Mouse (Mus musculus): ENCODE measurements around the gene Mrpl23. TPM values are rescaled to one million over a fixed set of nuclear protein-coding genes. Genes with fewer than 3 reads are reported as not detected.

Mrpl23 gene
- polyA plus RNA-seq, 1 experiment from 2014 or later = 19.7 TPM

- ATAC-seq (ENCODE audit: insufficient number of reproducible peaks, low FRiP score, low TSS enrichment, low read depth) = no peak
- whole genome bisulfite sequencing = 63% methylated on average over 14 of the region's 14 CpGs
- H3K27me3 ChIP-seq (ENCODE audit: control insufficient read depth, insufficient read depth, low read length) = no peaks in the 10 kb centered on the region
- no peaks in the 10 kb centered on the region for H3K9me3 ChIP-seq (ENCODE audit: control insufficient read depth, low read length)
- H3K4me3 ChIP-seq (ENCODE audit: low read depth, low read length) = no peak overlapping the region
- no peaks in the 10 kb centered on the region for H3K36me3 ChIP-seq (ENCODE audit: control insufficient read depth, insufficient read depth, low read length)
- no peak overlapping the region for H3K4me2 ChIP-seq (ENCODE audit: low read depth, severe bottlenecking)
- no peak overlapping the region for H3K9ac ChIP-seq (ENCODE audit: low read length)
- DNase-seq (ENCODE audit: low spot score) = no peak
- H3K4me1 ChIP-seq (ENCODE audit: control insufficient read depth, insufficient read depth, low read length) = peaks cover 85% of the 10 kb centered on the region
- H3K27ac ChIP-seq (replicated peaks; ENCODE audit: low read depth, low read length) = no peak overlapping the region; the same call in 1 of the 2 replicates
These were observed 18.5 kb downstream of the Mrpl23 start for GRCm38 (mm10) chr7:142550935-142551373.

- Histone ChIP-seq H3K9ac (ENCODE audit: low read length) (no peak overlapping the region), H3K27ac (replicated peaks; ENCODE audit: low read depth, low read length) (peak overlapping the region; percentile 99), H3K27me3 (ENCODE audit: control insufficient read depth, insufficient read depth, low read length) (no peaks in the 10 kb centered on the region), H3K4me2 (ENCODE audit: low read depth, severe bottlenecking) (no peak overlapping the region), H3K4me3 (ENCODE audit: low read depth, low read length) (no peak overlapping the region), H3K4me1 (ENCODE audit: control insufficient read depth, insufficient read depth, low read length) (peaks cover 81% of the 10 kb centered on the region), H3K9me3 (ENCODE audit: control insufficient read depth, low read length) (no peaks in the 10 kb centered on the region), H3K36me3 (ENCODE audit: control insufficient read depth, insufficient read depth, low read length) (no peaks in the 10 kb centered on the region)
- no peak for DNase-seq (ENCODE audit: low spot score)
- no peak for ATAC-seq (ENCODE audit: insufficient number of reproducible peaks, low FRiP score, low TSS enrichment, low read depth)
- WGBS = 93% methylated on average over 5 of the region's 5 CpGs
These were observed 19.2 kb downstream of the Mrpl23 start for GRCm38 (mm10) chr7:142551691-142552090.

GRCm38 (mm10) chr7:142552591-142553416 is 20.3 kb downstream of the Mrpl23 start:
- DNase-seq (ENCODE audit: low spot score) (peak; percentile 86), ATAC-seq (ENCODE audit: insufficient number of reproducible peaks, low FRiP score, low TSS enrichment, low read depth) (peak; percentile 53)
- H3K4me3 ChIP-seq (ENCODE audit: low read depth, low read length) = no peak overlapping the region
- peak overlapping the region; percentile 99 for H3K27ac ChIP-seq (replicated peaks; ENCODE audit: low read depth, low read length)
- H3K36me3 ChIP-seq (ENCODE audit: control insufficient read depth, insufficient read depth, low read length) = no peaks in the 10 kb centered on the region
- H3K4me2 ChIP-seq (ENCODE audit: low read depth, severe bottlenecking) = peak overlapping the region; percentile 29; the same call in 1 of the 2 replicates
- H3K9ac ChIP-seq (ENCODE audit: low read length) = peak overlapping the region; percentile 49
- WGBS = 4% methylated on average over 13 of the region's 13 CpGs
- no peaks in the 10 kb centered on the region for H3K27me3 ChIP-seq (ENCODE audit: control insufficient read depth, insufficient read depth, low read length)
- peaks cover 74% of the 10 kb centered on the region for H3K4me1 ChIP-seq (ENCODE audit: control insufficient read depth, insufficient read depth, low read length)
- H3K9me3 ChIP-seq (ENCODE audit: control insufficient read depth, low read length) = no peaks in the 10 kb centered on the region

GRCm38 (mm10) chr7:142553417-142554335 is 21.2 kb downstream of the Mrpl23 start:
- peak overlapping the region; percentile 29 for H3K4me2 ChIP-seq (ENCODE audit: low read depth, severe bottlenecking)
- no peaks in the 10 kb centered on the region for H3K36me3 ChIP-seq (ENCODE audit: control insufficient read depth, insufficient read depth, low read length)
- H3K27me3 ChIP-seq (ENCODE audit: control insufficient read depth, insufficient read depth, low read length) = no peaks in the 10 kb centered on the region
- WGBS = 3% methylated on average over 11 of the region's 11 CpGs
- peak overlapping the region; percentile 51 for H3K9ac ChIP-seq (ENCODE audit: low read length)
- H3K4me1 ChIP-seq (ENCODE audit: control insufficient read depth, insufficient read depth, low read length) = peaks cover 75% of the 10 kb centered on the region
- H3K9me3 ChIP-seq (ENCODE audit: control insufficient read depth, low read length) = no peaks in the 10 kb centered on the region
- H3K4me3 ChIP-seq (ENCODE audit: low read depth, low read length) = no peak overlapping the region
- ATAC-seq (ENCODE audit: insufficient number of reproducible peaks, low FRiP score, low TSS enrichment, low read depth) (0 out of 2 replicates have a peak, but pooled peaks have one; percentile 27), DNase-seq (ENCODE audit: low spot score) (peak; percentile 81)
- H3K27ac ChIP-seq (replicated peaks; ENCODE audit: low read depth, low read length) = peak overlapping the region; percentile 99

- H3K4me1 ChIP-seq (ENCODE audit: control insufficient read depth, insufficient read depth, low read length) = peaks cover 72% of the 10 kb centered on the region
- no peak for ATAC-seq (ENCODE audit: insufficient number of reproducible peaks, low FRiP score, low TSS enrichment, low read depth)
These were observed 22.1 kb downstream of the Mrpl23 start for GRCm38 (mm10) chr7:142554625-142555024.

GRCm38 (mm10) chr7:142555366-142556088 is 23.0 kb downstream of the Mrpl23 start:
- DNase-seq (ENCODE audit: low spot score) = no peak
- Histone ChIP-seq H3K9ac (ENCODE audit: low read length) (no peak overlapping the region), H3K9me3 (ENCODE audit: control insufficient read depth, low read length) (no peaks in the 10 kb centered on the region), H3K4me1 (ENCODE audit: control insufficient read depth, insufficient read depth, low read length) (peaks cover 71% of the 10 kb centered on the region), H3K4me3 (ENCODE audit: low read depth, low read length) (no peak overlapping the region), H3K4me2 (ENCODE audit: low read depth, severe bottlenecking) (no peak overlapping the region), H3K27me3 (ENCODE audit: control insufficient read depth, insufficient read depth, low read length) (no peaks in the 10 kb centered on the region), H3K36me3 (ENCODE audit: control insufficient read depth, insufficient read depth, low read length) (no peaks in the 10 kb centered on the region), H3K27ac (replicated peaks; ENCODE audit: low read depth, low read length) (peak overlapping the region; percentile 99)
- no peak for ATAC-seq (ENCODE audit: insufficient number of reproducible peaks, low FRiP score, low TSS enrichment, low read depth)
- WGBS = 75% methylated on average over 8 of the region's 8 CpGs

More at GRCm38 (mm10) chr7:142554625-142555024, 22.1 kb downstream of the Mrpl23 start:
- DNase-seq (ENCODE audit: low spot score) = no peak
- Histone ChIP-seq H3K9me3 (ENCODE audit: control insufficient read depth, low read length) (no peaks in the 10 kb centered on the region), H3K4me3 (ENCODE audit: low read depth, low read length) (no peak overlapping the region), H3K27me3 (ENCODE audit: control insufficient read depth, insufficient read depth, low read length) (no peaks in the 10 kb centered on the region), H3K4me2 (ENCODE audit: low read depth, severe bottlenecking) (no peak overlapping the region), H3K9ac (ENCODE audit: low read length) (peak overlapping the region; percentile 46; the same call in 1 of the 2 replicates), H3K36me3 (ENCODE audit: control insufficient read depth, insufficient read depth, low read length) (no peaks in the 10 kb centered on the region), H3K27ac (replicated peaks; ENCODE audit: low read depth, low read length) (peak overlapping the region; percentile 99)
- WGBS = 0% methylated on average over 1 of the region's 1 CpGs

GRCm38 (mm10) chr7:142556089-142556476 is 23.6 kb downstream of the Mrpl23 start:
- no peak overlapping the region for H3K4me3 ChIP-seq (ENCODE audit: low read depth, low read length)
- DNase-seq (ENCODE audit: low spot score) (no peak), ATAC-seq (ENCODE audit: insufficient number of reproducible peaks, low FRiP score, low TSS enrichment, low read depth) (no peak)
- no peaks in the 10 kb centered on the region for H3K27me3 ChIP-seq (ENCODE audit: control insufficient read depth, insufficient read depth, low read length)
- 85% methylated on average over 2 of the region's 2 CpGs for WGBS
- no peaks in the 10 kb centered on the region for H3K9me3 ChIP-seq (ENCODE audit: control insufficient read depth, low read length)
- peak overlapping the region; percentile 38; the same call in 1 of the 2 replicates for H3K27ac ChIP-seq (replicated peaks; ENCODE audit: low read depth, low read length)
- H3K9ac ChIP-seq (ENCODE audit: low read length) = no peak overlapping the region
- no peak overlapping the region for H3K4me2 ChIP-seq (ENCODE audit: low read depth, severe bottlenecking)
- H3K4me1 ChIP-seq (ENCODE audit: control insufficient read depth, insufficient read depth, low read length) = peaks cover 72% of the 10 kb centered on the region
- H3K36me3 ChIP-seq (ENCODE audit: control insufficient read depth, insufficient read depth, low read length) = no peaks in the 10 kb centered on the region
